Mouse (Mus musculus) E14TG2a.4 (cell line): ENCODE data around the gene Rap1gap2.

Experiments
- CTCF ChIP-seq: conservative IDR thresholded peaks from 2 replicates; pipeline ENCODE4 v1.5.1; 2014; ENCODE audit warnings: low read length
- NANOG ChIP-seq: IDR thresholded peaks from 2 replicates; pipeline ENCODE4 v1.6.1; 2014; ENCODE audit warnings: borderline replicate concordance, low read length, mixed read lengths
- POU5F1 ChIP-seq: IDR thresholded peaks from 2 replicates; pipeline ENCODE4 v1.6.1; 2014; ENCODE audit warnings: low read length, borderline replicate concordance

- TF ChIP-seq CTCF = no peak
- TF ChIP-seq POU5F1 = no peak
- no peak for TF ChIP-seq NANOG
Measured at GRCm38 (mm10) chr11:74442396-74442795, 168.3 kb downstream of the Rap1gap2 start.
